Mouse (Mus musculus) heart, postnatal 14 days (tissue): ENCODE results near the gene Npnt. TPM values are rescaled to one million over a fixed set of nuclear protein-coding genes. Genes with fewer than 3 reads are reported as not detected.

Experiments used
- DNase-seq, 2 experiments: peaks; one replicate each; pipeline ENCODE4 v3.0.0; 2021 to 2022
- intact Hi-C: fragments of 180-260 bp; cut with DNase I; formaldehyde crosslinking; loops from one replicate; pipeline ENCODE4 v1.15.1; 2025
- total RNA-seq, 2 experiments: library from RNA; stranded (reverse); gene quantifications; 2 replicates each; pipeline ENCODE4 v1.2.3; 2021

Gene Npnt
- total RNA-seq, 2 experiments from 2014 or later = 3.5 to 5.5 TPM

DNA sequence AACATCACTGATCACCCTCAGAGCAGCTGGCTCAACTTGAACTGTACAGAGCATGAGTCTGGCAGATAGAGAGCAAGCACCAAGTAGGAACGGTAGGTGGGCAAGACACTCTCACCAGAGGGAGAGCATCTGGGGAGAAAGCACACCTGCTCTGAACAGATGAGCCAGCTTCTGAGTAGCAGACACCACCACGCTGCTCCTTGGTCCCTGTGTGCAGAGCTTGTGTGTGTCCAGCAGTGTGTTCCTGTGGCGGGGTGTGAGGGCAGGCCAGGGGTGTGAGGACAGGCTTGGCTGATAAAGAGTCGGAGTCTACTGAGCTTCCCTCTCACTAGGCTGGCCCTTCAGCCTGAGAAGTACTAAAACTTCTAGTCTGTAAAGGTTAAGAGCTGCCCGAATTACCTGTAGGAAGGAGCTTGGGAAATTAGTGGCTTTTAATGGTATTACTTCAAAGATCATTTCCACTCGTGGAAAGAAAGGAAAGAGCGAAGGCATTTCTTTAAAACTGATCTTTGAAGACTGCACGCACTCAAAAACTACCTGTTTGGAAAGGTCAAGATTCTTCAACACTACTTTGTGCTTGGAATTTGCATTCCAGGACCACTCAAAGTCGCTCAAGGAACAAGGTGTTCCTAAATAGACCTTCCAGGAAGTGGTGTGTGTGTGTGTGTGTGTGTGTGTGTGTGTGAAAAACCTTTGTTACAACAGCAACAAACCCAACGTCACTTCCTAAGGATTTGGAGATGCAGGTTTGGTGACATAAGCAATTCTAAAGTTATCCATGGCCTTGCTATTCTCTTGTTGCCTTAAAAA, 9.7 kb downstream of the Npnt start:
- no peak for DNase-seq
- intact Hi-C loops = no loop called here

DNA sequence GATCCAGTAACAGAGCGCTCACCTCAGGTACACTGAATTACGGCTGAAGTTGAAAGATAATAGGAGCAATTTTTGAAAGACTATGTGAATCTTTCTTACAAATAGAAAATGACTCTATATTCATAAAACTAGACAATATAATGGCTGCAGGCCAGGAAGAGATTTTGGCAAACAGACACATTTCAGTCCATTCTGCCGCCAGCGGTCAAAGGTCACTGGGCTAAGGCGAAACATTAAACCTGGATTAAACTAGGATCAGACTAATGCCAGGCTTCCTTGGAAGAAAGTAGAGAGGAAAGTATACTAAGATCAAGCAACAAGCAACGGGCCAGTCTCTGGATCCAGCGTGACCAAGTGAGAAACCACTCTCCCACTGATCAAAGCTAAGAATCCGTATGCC, 11.1 kb downstream of the Npnt start:
- no peak for DNase-seq
- intact Hi-C loops = no loop called here

DNA sequence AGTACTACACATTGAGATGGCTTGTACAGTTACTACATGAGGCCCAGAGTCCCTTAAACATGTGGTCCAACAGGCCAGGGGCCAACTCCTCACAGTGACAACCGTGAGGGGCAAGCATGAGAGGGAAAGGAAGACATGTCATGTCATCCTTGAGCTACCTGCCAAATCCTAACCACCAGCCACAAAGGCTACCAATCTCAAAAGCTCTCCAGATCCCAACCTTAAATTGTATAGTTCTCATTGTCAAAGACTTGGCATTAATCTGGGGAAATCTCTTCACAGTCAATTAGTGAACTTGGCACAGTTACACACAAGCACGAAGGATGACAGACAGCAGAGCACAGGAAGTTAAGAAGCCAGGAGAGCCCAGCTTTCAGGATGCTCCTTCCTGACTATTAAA, 15.4 kb downstream of the Npnt start:
- DNase-seq = no peak
- intact Hi-C loops = no loop called here

DNA sequence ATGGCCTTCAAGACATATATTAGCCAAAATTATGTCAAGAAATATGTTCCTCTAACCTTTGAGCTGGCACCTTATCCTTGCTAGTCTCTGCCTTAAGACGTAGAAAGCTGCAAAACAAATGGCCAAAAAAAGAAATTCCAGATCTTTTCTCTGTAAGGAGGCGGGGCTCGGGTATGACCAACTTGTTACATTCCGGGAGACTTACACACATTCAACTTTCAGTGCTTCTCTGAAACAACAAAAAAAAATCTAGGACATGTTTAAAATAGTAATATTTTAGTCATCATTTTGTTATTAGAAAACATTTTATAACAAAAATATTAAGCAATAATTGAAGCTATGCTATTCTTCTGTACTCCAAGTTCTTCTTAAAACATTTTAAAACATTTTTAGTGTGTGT, 18.6 kb downstream of the Npnt start:
- no peak for DNase-seq
- intact Hi-C loops = no loop called here

DNA sequence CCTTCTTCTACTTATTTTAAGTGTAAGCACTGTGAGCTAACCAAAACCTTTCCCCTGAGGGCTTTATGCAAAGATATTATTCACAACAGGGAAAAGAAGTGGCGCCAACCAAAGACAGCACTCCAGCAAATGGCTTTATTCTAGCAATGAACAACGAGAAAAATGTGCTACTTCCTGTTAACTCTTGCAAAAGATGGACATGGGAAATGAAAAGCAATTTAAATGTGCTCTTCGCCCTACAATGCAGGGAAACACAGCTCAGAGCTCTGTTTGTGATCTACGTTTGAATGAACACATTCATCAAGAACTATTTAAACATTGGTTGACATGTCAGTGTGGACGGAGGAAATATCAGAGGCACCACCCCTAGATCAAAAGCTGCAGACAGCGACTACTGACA, 20.2 kb downstream of the Npnt start:
- DNase-seq = no peak

DNA sequence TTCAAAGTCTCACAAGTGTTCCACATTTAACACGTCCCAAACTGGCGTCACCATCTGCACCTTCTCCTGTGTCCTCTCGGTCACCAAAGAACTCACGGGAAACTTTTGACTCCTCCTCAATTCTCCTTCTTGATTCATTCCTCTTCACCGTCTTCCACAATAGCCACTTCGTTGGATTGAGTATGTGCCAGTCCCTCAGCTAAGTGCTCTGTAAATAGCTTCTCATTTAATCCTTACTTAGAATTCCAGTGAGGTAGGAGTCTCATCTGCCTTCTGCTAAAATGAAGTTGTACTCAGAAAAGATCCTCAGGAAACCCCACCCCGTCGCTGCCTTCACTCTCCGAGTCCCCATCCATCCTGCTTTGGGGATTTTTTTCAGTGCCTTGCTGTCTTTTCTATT, 21.9 kb downstream of the Npnt start:
- intact Hi-C loops = no loop called here
- no peak for DNase-seq

More for the DNA sequence above, 20.2 kb downstream of the Npnt start:
- intact Hi-C loops = no loop called here

DNA sequence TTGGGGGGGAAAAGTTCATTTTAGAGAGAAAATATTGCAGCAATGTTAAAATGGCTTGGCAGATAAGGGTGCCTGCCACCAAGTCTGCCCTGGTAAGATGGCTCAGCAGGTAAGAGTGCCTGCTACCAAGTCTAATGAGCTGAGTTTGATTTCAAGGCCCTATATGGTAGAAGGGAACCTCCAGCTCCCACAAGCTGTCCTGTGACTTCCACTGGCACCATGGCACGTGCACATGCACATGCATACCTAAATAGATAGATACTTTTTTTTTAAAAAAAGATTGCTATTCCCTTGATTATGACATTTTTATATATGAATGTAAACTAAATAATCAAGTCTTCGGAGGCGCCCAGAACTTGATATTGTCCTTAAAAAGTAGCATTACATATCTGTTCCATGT, 30.3 kb downstream of the Npnt start:
- intact Hi-C loops = no loop called here
- no peak for DNase-seq

DNA sequence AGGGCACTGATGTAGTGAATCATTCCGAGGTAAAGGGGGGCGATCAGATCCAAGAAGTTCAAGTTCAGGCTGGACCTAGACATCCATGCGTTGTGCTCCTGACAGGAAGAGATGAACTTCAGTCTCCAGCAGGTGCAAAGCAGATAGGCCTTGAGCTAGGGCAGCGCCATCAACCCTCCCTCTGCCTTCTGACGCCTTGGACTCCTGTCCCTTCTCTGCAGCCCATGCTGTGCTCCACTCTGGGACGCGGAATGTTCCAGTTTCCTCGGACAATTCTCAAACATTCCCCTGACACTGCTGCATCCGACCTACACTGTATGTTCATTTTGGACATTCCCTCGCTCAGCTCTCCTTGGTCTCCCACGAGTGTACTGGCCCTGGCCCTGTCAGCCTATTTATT, 30.9 kb downstream of the Npnt start:
- no peak for DNase-seq
- intact Hi-C loops = no loop called here

DNA sequence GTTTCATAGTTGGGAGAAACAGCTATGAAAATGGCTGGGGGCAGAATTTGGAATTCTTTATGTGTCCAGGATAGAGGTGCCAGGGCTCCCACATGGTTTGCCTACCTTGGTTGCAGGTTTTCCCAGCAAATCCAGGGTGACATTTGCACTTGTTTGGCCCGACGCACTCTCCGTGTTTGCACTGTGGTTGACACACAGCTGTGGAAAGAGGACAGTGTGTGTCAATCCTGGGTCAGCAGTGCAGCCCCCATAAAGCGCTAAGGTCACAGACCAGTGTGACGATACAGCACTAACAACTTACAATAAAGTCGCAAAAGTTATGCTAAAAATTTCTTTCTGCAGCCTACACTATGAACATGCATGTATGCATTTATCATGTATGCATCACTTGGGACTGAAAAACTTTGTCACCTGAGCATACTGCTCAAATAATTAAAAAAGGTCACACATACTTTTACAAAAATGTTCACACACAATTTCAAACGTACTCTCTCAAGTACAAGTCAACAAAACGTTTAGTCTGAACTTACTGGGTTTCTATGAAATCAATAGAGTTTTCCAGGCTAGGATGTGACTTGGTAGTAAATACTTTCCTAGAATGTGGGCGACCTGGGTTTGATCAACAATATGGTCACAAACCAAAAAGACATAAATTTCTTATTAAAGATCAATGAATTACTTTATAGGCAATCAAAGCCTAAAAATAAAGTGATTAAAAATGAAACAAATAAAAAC, 32.6 kb downstream of the Npnt start:
- intact Hi-C loops = no loop called here
- DNase-seq = no peak

DNA sequence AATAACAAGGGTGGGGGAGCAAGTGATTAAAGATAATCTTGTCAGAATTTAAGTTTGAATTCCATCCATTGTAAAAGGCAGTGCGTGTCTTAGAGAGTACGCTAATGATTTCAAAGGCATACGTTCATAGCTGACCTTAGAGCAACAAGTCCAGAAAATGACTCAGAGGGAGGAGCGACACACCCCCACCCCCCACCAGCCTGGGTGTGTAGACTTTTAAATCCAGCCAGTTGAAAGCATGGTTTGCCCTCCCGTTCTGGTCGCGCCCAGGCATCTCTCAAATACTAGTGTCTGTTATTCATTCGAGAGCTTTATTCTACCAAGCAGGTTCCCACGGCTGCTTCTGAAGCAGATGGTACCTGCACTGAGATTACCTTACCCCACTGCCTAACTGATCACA, 34.4 kb downstream of the Npnt start:
- DNase-seq = no peak
- intact Hi-C loops = no loop called here

DNA sequence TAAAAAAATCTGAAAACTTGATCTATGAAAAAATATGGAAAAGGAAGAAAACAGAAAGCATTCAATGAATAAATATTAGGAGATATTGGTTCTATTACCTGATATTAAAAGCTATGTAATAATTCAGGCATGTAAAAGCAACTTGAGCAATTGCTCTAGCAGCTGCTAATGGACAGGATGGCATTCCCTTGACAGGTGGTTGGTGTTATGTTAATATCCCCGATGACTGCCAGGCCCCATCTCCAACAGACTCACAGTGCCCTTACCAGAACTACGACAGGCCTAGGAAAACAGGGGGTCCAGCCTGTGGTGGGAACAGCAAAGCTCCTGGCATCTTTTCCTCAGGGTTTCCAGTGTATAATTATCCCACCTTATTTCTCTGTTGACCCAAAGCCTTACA, 37.7 kb downstream of the Npnt start:
- DNase-seq = no peak
- intact Hi-C loops = no loop called here

DNA sequence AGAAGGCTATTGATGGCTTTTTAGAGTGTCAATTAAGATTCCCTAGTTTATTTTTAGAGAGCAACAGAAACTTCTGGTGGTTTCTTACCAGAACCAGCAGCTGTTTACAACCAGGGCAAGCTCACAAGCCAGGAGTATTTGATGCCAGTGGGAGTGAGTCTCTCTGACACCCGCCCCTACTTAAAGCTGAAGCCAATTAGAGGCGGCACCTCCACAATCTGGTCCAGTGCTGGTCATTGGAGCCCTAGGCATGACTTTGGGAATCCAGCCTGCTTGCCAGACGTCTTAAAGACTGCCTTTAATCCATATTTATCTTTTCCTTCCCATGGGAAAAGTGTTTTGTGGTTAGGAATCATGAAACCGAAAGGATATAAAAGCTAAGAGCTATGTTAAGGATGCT, 38.4 kb downstream of the Npnt start:
- peak in 1 of 2 experiments; percentile 12 for DNase-seq
- intact Hi-C loops = no loop called here

DNA sequence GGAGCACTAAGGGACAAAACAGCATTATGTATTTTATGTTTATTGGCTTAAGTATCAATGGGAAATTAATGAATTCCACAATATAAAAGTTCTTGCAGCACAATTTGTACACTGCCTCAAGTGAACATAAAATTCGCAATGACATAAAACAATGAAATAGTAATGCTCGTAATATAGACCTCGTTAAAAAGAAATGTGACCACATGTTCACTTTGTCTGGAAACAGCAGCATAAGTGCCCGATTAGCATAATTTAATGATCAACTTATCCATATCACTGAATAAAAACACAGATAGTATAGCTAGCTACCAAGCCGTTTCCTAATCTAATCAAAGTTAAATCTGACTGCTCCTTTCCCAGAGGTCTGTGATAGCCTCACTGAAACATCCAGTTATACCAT, 39.4 kb downstream of the Npnt start:
- DNase-seq = no peak
- intact Hi-C loops = no loop called here

DNA sequence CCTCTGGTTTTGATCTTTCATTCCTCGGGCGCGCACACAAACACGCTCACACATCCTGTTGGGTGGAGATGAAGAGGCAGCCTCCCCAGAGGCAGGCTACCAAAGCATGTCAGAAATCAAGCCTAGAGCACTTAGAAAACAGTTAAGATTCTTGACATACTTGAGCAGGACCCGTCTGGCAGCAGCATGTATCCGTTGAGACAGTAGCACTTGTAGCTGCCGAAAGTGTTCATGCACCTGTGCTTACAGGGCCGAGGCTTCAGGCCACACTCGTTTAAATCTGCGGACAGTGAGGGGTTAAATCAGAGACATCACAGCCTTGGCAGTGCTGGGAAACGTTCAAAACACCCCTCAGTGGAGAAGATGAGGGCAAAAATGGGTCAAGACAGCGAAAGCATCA, 40.4 kb downstream of the Npnt start:
- DNase-seq = no peak
- intact Hi-C loops = no loop called here

DNA sequence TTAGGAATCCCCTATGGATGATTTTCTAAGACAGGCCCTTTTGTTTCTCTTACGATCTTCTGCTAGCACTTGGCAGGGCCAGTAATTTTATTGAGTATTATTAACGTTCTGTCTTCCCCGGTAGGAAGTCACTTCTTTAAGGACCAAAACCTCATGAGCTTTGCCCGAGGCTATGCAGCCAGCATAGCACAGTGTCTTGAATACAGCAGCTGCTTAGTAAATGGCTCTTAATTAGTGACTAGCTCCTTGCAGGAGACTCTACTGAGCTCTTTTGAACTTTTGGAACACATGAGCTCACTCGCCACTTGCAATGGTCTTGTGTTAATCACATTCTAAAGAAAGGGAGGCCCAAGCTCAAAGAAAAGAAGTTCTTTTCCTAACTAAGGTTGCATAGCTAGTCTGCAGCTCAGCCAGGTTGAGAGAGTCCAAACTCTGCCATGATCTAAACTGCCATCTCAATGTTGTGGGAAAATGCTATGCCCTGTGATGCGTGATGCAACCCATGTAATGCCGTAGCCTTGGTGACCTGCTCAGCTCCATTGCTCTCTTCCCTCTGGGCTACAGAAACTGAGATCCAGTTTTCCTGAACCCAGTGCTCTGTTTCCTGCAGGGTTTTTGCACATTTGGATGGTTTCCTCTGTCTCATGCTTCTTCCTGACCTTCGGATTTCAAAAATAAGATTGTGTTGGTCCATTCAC, 42.4 kb downstream of the Npnt start:
- intact Hi-C loops = no loop called here
- no peak for DNase-seq

DNA sequence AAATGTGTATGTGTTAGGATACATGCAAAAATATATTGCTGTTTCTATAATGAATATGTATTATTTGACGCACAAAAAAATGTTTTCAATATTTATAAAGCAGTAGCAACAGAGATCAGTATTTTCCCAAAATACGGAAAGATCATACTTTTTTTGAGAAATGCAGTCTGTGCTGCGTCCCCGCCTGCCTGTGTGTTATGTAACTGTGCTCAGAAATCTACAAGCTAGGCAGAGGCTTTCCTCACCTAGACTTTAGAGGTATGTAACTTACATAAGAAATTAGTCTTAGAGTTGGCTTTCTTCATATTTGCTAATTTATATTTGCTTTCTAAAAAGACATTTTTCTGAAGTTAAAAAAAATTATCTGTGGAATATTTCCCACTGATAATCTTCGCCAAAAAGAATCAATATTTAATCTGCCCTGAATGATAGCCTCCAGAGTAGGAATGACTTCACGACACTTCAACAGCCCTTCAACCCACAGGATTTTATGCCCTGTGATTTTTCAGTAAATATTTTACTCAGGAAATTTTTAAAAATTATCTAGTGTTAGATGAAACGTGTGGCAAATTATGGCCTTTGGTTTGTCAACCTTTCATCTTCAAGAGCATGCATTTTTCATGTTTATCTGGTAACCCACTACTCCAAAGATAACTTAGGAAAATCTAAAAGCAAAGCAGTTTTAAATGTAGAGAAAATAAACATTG, 44.7 kb downstream of the Npnt start:
- intact Hi-C loops = no loop called here
- no peak for DNase-seq

DNA sequence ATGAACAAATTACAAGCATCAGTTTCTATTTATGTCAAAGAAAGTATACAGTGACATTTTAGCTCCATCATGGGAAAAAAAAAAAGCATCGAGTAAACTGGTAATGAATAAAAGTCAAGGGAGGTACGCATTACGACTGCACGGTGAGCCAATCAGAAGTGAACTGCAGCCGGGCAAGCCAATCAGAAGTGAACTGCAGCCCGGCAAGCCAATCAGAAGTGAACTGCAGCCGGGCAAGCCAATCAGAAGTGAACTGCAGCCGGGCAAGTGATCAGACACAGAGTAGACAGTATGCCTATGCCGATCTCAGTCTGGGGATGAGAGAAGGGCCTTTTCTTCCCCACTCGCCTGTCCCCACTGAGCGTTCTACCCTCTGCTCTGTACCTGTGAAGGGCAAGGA, 46.7 kb downstream of the Npnt start:
- intact Hi-C loops = no loop called here
- DNase-seq = no peak

DNA sequence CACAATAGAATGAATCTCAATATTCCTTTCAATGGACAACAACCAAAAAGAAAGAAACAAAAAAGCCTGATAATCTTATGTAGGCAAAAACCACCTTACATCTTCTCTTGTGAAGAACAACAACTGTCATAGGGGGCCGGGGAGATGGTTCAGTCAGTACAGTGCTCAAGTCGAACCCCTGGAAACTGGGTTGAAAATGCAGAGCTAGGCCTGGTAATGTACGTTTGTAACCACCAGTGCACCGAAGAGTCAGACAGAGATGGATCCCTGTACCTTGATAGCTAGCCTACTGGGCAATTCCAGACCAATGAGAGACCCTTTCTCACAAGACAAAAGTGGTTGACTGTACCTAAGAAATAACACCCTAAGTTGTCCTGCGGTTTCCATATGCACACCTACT, 47.2 kb downstream of the Npnt start:
- intact Hi-C loops = no loop called here
- no peak for DNase-seq

DNA sequence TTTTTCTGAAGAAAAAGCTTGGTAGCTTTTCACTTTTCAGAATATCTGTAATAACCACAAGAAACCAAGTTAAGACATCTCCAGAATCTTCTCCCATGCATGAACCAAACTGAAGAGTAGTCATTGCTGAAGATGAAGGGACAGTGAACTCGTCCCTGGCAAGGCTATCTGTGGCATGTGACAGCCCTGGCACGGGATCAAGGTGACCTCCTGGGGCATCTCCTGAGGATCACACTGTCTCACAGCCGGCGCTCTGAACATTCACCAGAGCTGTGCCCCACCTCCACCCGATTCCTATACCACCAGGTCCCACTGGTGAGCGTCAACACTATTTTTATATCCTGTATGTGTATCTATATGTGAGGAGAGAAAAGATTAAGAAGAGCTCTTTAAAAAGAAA, 47.9 kb downstream of the Npnt start:
- intact Hi-C loops = no loop called here
- DNase-seq = no peak

DNA sequence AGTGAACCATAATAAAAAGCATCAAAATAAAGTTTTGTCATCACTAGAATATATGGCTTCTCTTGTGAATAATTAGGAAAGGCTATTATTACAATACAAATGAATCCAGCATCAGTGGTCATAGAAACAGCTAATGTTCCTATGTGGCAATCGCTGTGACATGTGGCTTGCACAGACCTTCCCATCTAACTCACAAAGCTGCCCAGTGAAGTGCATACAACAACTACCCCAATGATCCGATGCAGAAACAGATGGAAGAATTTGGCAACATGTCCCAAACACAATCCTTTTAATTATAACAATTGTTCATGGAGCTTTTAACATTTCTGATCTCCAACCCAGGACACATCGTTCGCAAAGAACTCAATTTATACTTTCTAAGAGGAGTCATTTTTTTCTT, 52.2 kb downstream of the Npnt start:
- intact Hi-C loops = no loop called here
- no peak for DNase-seq

DNA sequence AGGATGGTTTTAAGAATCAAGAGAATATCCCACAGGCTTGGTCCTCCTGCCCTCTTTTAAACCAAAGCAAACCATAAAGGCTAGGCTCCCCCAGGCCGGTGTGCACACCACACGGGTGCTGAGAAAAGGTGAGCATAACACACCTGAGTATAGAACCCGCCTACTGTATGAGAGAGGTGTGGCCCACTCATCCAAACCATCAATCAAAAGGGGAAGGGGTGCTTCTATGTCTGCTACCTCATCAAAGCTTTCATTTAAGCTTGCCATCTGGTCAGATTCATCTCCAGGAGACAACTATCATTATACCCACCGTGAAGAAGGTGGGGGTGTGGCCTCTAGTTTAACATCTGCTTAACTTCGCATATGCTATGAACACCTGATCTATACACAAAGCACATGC, 52.7 kb downstream of the Npnt start:
- intact Hi-C loops = no loop called here
- no peak for DNase-seq
